Mouse (Mus musculus) testis, adult 2 months (tissue): Measurements from ENCODE around the gene Taf15.

ENCODE experiments used
- CTCF ChIP-seq: fragments of 200-500 bp; IDR thresholded peaks from 2 replicates; pipeline ENCODE4 v1.5.1; 2012; ENCODE audit warnings: low read depth, mild to moderate bottlenecking, inconsistent platforms, low read length, moderate library complexity; ENCODE audit not compliant: control insufficient read depth, insufficient read depth, insufficient replicate concordance
- POLR2A ChIP-seq: fragments of 200-500 bp; IDR thresholded peaks from 2 replicates; pipeline ENCODE4 v1.6.1; 2012; ENCODE audit warnings: low read depth, mild to moderate bottlenecking, inconsistent platforms, low read length, moderate library complexity; ENCODE audit not compliant: control insufficient read depth

- no peak for TF ChIP-seq CTCF
- TF ChIP-seq POLR2A, result no peak
These were observed 29.1 kb upstream of the Taf15 start for GRCm38 (mm10) chr11:83443824-83444223.
